Mouse (Mus musculus) naive thymus-derived CD4-positive, alpha-beta T cell, adult 5 months (primary cell): Measurements from ENCODE around the gene Mapk6. TPM values are rescaled to one million over a fixed set of nuclear protein-coding genes. Genes with fewer than 3 reads are reported as not detected.

Source experiments
- polyA plus RNA-seq: library from polyadenylated mRNA; unstranded; fragments of 100-300 nt; shearing (Covaris generic); gene quantifications from one replicate; pipeline ENCODE4 v1.2.1, GENCODE M21; 2017

Gene Mapk6
- 66.0 TPM for polyA plus RNA-seq

GRCm38 (mm10) chr9:75409852-75410378 lies at the start of gene Mapk6:
Gene Mapk6 (minus strand): TSS chr9:75410005.

GRCm38 (mm10) chr9:75440796-75441666 lies 31.2 kb upstream of the Mapk6 start, which contains the start of gene Leo1:
Gene Leo1 (plus strand): TSS chr9:75441524.

GRCm38 (mm10) chr9:75347458-75347857 lies 62.3 kb downstream of the Mapk6 start, which contains the start of gene Bcl2l10:
Gene Bcl2l10 (plus strand): TSS chr9:75347758.

Other genes starting within 250 kb of the Mapk6 start
- gene Myo5c, start 178.0 kb downstream of the Mapk6 start, polyA plus RNA-seq = 0.42 TPM
- 4.0 TPM for gene Gnb5, start 103.7 kb downstream of the Mapk6 start, polyA plus RNA-seq
- gene Bcl2l10, start 62.2 kb downstream of the Mapk6 start, polyA plus RNA-seq = not detected
- gene Leo1, start 31.5 kb upstream of the Mapk6 start, polyA plus RNA-seq = 24.2 TPM
- gene Tmod3, start 149.7 kb upstream of the Mapk6 start, polyA plus RNA-seq = 199 TPM
- not detected for gene Tmod2, start 201.3 kb upstream of the Mapk6 start, polyA plus RNA-seq
- gene Lysmd2, start 215.7 kb upstream of the Mapk6 start, polyA plus RNA-seq = 5.6 TPM